Mouse (Mus musculus) heart, adult 18-20 months (tissue): Measurements from ENCODE around the gene Gldn. TPM values are rescaled to one million over a fixed set of nuclear protein-coding genes. Genes with fewer than 3 reads are reported as not detected.

ENCODE experiments used
- DNase-seq, 2 experiments: peaks; one replicate each; pipeline ENCODE4 v3.0.0; 2021 to 2022; ENCODE audit warnings: mixed read lengths in 1 of 2
- long read RNA-seq, 2 experiments: library from polyadenylated mRNA; stranded (forward); transcript quantifications; one replicate each; pipeline ENCODE4 v2.0.0; 2021
- total RNA-seq, 2 experiments: library from RNA; stranded (reverse); gene quantifications; 2 replicates each; pipeline ENCODE4 v1.2.3; 2021

The Gldn gene
- total RNA-seq: under 1 TPM in 1 of 2 experiments, not detected in 1; 0.33 TPM
- long read RNA-seq, experiment 1: 0 reads
- long read RNA-seq, experiment 2: 0 reads

GRCm38 (mm10) chr9:54286331-54286987 lies at the start of gene Gldn:
Gldn (plus strand) TSS chr9:54286486.
- no peak for DNase-seq

- DNase-seq: no peak
Observed at GRCm38 (mm10) chr9:54244869-54245665, 41.2 kb upstream of the Gldn start.

GRCm38 (mm10) chr9:54264754-54265153 lies 21.5 kb upstream of the Gldn start:
- DNase-seq: no peak

DNA sequence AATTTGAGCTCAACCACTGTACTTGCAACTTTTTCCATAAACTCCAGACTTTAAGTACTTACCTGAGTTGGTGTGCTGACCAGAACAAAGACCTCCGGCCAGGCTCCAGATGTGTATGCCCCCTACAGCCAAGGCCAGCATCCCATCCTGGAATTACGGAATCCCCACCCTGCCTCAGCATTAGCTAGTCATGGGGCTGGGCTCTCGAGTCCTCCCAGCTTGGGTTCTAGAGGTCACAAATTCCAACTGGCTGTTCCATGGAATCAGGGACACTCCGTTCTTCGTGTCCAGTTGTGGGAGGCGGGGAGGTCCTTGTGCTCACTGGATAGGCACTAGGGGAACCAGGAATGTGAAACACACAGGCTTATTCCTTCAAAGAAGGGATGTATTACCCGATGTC lies 18.3 kb upstream of the Gldn start, which contains the start of gene Cyp19a1:
Gene Cyp19a1 (minus strand): TSS at position 101 of the 400 bp plus-strand sequence.
- no peak for DNase-seq

GRCm38 (mm10) chr9:54269987-54270386 lies 16.3 kb upstream of the Gldn start:
- no peak for DNase-seq

- DNase-seq: no peak
Observed at GRCm38 (mm10) chr9:54270889-54271288, 15.4 kb upstream of the Gldn start.

- DNase-seq: no peak
Observed at GRCm38 (mm10) chr9:54275283-54275682, 11.0 kb upstream of the Gldn start.

- no peak for DNase-seq
Observed at GRCm38 (mm10) chr9:54279046-54279589, 7.2 kb upstream of the Gldn start.

GRCm38 (mm10) chr9:54287804-54288203 lies 1.5 kb downstream of the Gldn start:
- no peak for DNase-seq

DNA sequence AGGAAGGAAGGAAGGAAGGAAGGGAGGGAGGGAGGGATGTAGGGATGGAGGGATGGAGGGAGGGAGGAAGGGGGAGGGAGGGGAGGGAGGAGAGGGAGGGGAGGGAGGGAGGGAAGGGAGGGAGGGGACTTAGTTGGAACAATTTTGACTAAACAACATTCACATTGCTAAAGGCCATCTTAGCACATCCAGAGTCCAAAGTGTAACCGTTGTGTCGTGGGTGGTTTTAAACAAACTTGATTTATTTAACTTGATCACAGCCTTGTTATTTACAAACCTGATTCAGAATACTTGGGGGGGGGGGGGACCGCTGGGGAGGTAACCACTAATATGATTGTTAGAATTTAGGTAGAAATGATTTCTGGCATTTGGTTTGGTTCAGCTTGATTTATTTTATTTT lies 13.1 kb downstream of the Gldn start:
- DNase-seq: no peak

- no peak for DNase-seq
Observed at GRCm38 (mm10) chr9:54299792-54300191, 13.5 kb downstream of the Gldn start.

DNA sequence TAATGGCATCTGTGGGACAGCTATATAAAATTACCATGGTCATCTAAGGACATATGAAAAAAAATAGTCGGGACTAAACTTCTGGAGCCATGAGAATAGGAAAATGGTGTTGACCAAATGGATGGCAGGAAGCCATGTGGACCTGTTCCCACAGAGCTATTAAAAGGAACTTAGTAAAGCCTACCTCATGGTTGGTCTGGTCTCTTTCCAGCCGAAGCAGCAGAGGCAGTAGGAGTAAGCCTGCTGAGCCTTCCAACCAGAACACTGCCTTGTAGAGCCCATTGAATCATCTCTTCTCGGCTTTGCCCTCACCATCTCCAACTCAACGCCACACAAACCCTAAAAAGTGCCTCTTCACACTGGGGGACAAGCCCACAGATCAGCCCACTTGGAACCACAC lies 15.0 kb downstream of the Gldn start:
- DNase-seq: peak; percentile 56 to 67

GRCm38 (mm10) chr9:54308209-54308608 lies 21.9 kb downstream of the Gldn start:
- DNase-seq: no peak

DNA sequence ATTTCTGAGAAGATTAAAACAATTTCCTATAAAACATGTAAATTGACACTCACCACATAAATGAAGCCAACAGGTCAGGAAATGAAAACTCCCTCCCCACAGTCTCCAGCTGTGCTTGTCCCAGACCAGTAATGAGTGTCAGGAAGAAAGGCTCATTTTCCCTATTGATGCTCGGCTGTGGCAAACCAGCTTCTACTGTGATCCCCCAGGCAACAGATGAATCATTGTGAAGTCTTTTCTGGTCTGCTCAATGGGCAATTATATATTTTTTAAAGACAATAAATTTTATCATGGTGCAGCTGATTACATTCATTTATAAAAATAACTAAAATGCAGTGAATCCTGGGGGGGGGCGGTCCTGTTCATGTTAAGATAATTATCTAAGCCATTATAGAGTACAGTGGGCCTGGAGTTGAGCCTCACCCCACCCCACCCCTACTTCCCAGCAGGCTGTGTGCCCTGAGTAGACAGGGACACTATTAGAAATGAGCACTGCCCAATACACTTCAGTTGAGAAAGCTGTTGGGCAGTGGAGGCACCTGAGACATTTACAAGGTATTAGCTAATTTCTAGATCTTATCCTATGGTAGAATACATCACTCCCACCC lies 22.6 kb downstream of the Gldn start:
- no peak for DNase-seq

GRCm38 (mm10) chr9:54316363-54316762 lies 30.1 kb downstream of the Gldn start:
- DNase-seq: no peak

- DNase-seq: peak; percentile 2 to 16
Observed at GRCm38 (mm10) chr9:54323456-54323855, 37.2 kb downstream of the Gldn start.

DNA sequence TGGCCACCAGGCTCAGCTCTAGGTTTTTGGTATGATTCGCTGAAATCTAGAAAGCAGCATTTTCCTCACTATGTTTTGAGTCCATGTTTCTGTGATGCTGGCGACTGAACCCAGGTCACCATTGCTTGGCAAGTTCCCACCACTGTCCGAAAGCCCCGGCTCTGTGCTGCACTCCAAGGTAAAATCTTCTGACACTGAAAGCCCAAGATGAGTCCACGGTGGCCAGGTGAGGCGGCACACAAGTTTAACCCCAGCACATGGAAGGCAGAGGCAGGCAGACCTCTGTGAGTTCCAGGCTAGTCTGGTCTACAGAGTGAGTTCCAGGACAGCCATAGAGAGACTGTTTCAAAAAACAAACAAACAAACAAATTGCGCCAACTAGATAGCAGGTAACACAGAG lies 42.9 kb downstream of the Gldn start:
- no peak for DNase-seq

GRCm38 (mm10) chr9:54335582-54335981 lies 49.3 kb downstream of the Gldn start:
- DNase-seq: no peak

- peak; percentile 6 to 50 for DNase-seq
Observed at GRCm38 (mm10) chr9:54336532-54337144, 50.4 kb downstream of the Gldn start.

DNA sequence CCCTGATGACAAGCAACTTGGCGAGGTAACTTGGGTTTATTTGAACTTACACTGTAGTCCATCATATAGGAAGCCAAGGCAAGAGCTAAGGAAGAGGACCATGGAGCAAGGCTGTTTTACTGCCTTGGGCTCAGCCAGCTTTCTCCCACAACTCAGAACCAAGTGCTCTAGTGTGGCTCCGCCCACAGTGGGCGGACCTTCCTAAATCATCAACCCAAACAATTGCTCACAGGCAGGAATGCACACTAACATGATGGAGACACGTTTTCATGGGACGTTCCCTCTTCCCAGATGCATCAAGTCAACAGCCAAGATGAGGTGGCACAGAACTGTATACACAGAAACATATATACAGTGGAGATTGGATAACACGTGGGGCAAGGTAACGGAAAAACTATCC lies 55.7 kb downstream of the Gldn start:
- no peak for DNase-seq

GRCm38 (mm10) chr9:54356756-54357155 lies 70.5 kb downstream of the Gldn start:
- no peak for DNase-seq
